Mouse (Mus musculus) ES-E14 (cell line): Measurements from ENCODE around the gene Yes1. TPM values are rescaled to one million over a fixed set of nuclear protein-coding genes. Genes with fewer than 3 reads are reported as not detected.

Source experiments
- DNase-seq: peaks from one replicate; pipeline ENCODE4 v3.0.0-alpha.2; 2013; ENCODE audit warnings: low read depth, low spot score
- H3K27ac ChIP-seq: 2 replicates; pipeline ENCODE4 v1.5.1; 2012; ENCODE audit warnings: low read depth, mild to moderate bottlenecking, low read length, moderate library complexity, mixed read lengths; ENCODE audit not compliant: poor library complexity, insufficient read depth, severe bottlenecking
- H3K36me3 ChIP-seq: 2 replicates; pipeline ENCODE4 v1.6.1; 2012; ENCODE audit warnings: mild to moderate bottlenecking, low read length, moderate library complexity, mixed read lengths; ENCODE audit not compliant: control insufficient read depth, poor library complexity, insufficient read depth, severe bottlenecking
- H3K4me1 ChIP-seq, 2 experiments: fragments of 150-350 bp in 1 of 2; sonication (generic) in 1 of 2; 2 replicates each; pipeline ENCODE4 v1.6.1; 2012; ENCODE audit warnings: low read length in 2 of 2, mild to moderate bottlenecking in 1 of 2, mixed read lengths in 1 of 2; ENCODE audit not compliant: control insufficient read depth in 2 of 2, insufficient read depth in 2 of 2, poor library complexity in 1 of 2
- H3K4me3 ChIP-seq, 2 experiments: fragments of 150-350 bp in 1 of 2; sonication (generic) in 1 of 2; 2 replicates each; pipeline ENCODE4 v1.5.1; 2012; ENCODE audit warnings: low read length in 2 of 2, low read depth in 1 of 2, mild to moderate bottlenecking in 1 of 2, mixed read lengths in 1 of 2; ENCODE audit not compliant: insufficient read depth in 1 of 2, poor library complexity in 1 of 2, severe bottlenecking in 1 of 2
- H3K9ac ChIP-seq: 2 replicates; pipeline ENCODE4 v1.6.1; 2012; ENCODE audit warnings: low read depth, mild to moderate bottlenecking, low read length, mixed read lengths; ENCODE audit not compliant: poor library complexity, insufficient read depth, severe bottlenecking
- H3K9me3 ChIP-seq: fragments of 150-350 bp; sonication (generic); 2 replicates; pipeline ENCODE4 v1.6.1; 2012; ENCODE audit warnings: low read depth, mild to moderate bottlenecking, low read length; ENCODE audit not compliant: control insufficient read depth, insufficient read depth
- CHD2 ChIP-seq: IDR thresholded peaks from 2 replicates; pipeline ENCODE4 v1.6.1; 2014; ENCODE audit warnings: mild to moderate bottlenecking, low read depth, low read length, inconsistent platforms
- HCFC1 ChIP-seq: IDR thresholded peaks from 2 replicates; pipeline ENCODE4 v1.6.1; 2012; ENCODE audit warnings: low read length, inconsistent platforms, borderline replicate concordance; ENCODE audit not compliant: insufficient read depth
- MAFK ChIP-seq: IDR thresholded peaks from 2 replicates; pipeline ENCODE4 v1.6.1; 2014; ENCODE audit warnings: mild to moderate bottlenecking, low read depth, low read length, inconsistent platforms; ENCODE audit not compliant: insufficient read depth
- ZNF384 ChIP-seq: IDR thresholded peaks from 2 replicates; pipeline ENCODE4 v1.6.1; 2012; ENCODE audit warnings: low read depth, low read length, inconsistent platforms
- in situ Hi-C, 2 experiments: fragments of 600-800 bp; cut with MboI; formaldehyde crosslinking; loops; one replicate each; pipeline ENCODE4 v1.15.1; 2025; ENCODE audit warnings: low sequenced_read_pairs in 2 of 2, inconsistent platforms in 1 of 2; ENCODE audit not compliant: unreplicated experiment in 2 of 2
- total RNA-seq: library from RNA; depleted of rRNA; stranded (reverse); fragments of 300-350 nt; gene quantifications from 2 replicates; pipeline ENCODE4 v1.2.3, GENCODE M21; 2012; rRNA removed

Yes1 gene
- total RNA-seq, 1 experiment = 84.7 TPM

DNA sequence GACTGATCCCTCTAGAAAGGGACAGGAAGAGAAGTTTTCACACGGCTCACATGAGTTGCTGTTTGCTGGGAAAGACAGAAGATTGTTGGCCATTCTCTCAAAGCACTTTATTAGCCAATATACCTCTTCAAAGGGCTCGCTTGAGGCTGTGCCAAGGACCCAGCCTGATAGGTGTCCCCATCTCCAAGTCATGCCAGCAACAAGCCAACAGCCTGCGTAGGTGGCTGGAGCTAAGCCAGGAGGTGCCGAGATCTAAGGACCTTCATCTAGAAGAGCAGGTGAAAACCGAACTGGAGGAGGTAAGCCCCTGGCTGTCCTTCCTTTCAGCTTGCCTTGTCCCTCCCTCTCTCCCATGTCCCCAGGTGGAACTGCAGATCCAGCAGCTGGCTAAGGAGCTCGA lies 124.8 kb downstream of the Yes1 start:
- no peak overlapping the region for H3K27ac ChIP-seq
- DNase-seq = no peak
- no peaks in the 10 kb centered on the region for H3K4me1 ChIP-seq
- no peak overlapping the region for H3K9ac ChIP-seq
- H3K4me3 ChIP-seq = no peak overlapping the region
- TF ChIP-seq CHD2 = no peak
- TF ChIP-seq HCFC1 = no peak
- no peak for TF ChIP-seq MAFK
- no peak for TF ChIP-seq ZNF384
- no peaks in the 10 kb centered on the region for H3K9me3 ChIP-seq
- in situ Hi-C loops = no loop called here
- H3K36me3 ChIP-seq = peaks cover 14% of the 10 kb centered on the region

Other genes starting within 250 kb of the Yes1 start
- gene Ppp1cb, start 152.3 kb upstream of the Yes1 start, total RNA-seq = 68.4 and 108 TPM in 2 replicates
- 75.4 and 87.5 TPM in 2 replicates for gene Pisd, start 174.5 kb downstream of the Yes1 start, total RNA-seq
- 2.9 TPM in 1 of 2 replicates, not detected in the other for gene Gm20671, start 215.9 kb downstream of the Yes1 start, total RNA-seq
- 21.9 and 23.1 TPM in 2 replicates for gene Prr14l, start 243.1 kb downstream of the Yes1 start, total RNA-seq